Mouse (Mus musculus) kidney, adult 18-20 months (tissue): ENCODE results near the gene Gkn3.

Source experiments
- DNase-seq: peaks from one replicate; pipeline ENCODE4 v3.0.0; 2021

The Gkn3 gene

GRCm38 (mm10) chr6:87350829-87351228 lies 37.9 kb downstream of the Gkn3 start, which contains the start of gene Gkn1:
Gene Gkn1 (minus strand): TSS chr6:87350942.
- no peak for DNase-seq

GRCm38 (mm10) chr6:87335935-87336295 lies 52.8 kb downstream of the Gkn3 start:
- DNase-seq = no peak

GRCm38 (mm10) chr6:87335091-87335934 lies 53.4 kb downstream of the Gkn3 start, which contains the start of gene Antxr1:
Gene Antxr1 (minus strand): TSS chr6:87335821.
- peak; percentile 65 for DNase-seq

- no peak for DNase-seq
Observed at GRCm38 (mm10) chr6:87334361-87335090, 54.2 kb downstream of the Gkn3 start.
